Mouse (Mus musculus) c-Kit-positive CD71-positive TER-119-negative erythroid progenitor cells, embryonic 14.5 days (primary cell): ENCODE data around the gene Ifna2.
A peak's percentile ranks its signal among the peaks of the same experiment; 100 is the strongest.

Experiments
- DNase-seq: peaks from one replicate; pipeline ENCODE4 v3.0.0-alpha.2; 2013; ENCODE audit warnings: low read depth

The Ifna2 gene

DNA sequence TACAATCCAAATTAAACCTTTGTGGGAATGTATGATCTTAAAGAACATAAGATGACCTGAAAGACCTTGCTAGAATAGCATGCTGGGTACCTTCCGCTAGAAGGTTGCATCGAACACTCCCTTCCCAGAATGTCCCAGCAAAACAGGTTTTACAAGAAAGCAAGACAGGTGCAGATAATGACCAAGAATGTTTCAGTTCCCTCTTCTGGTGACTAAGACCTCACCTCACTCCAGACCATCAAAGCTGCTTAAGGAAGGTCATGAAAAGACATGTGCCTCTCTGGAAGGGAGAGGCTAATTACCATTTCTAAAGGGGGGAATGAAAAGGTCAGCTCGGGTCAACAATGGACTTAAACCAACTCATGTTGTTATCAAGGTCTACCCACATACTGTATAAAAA is 30.1 kb downstream of the Ifna2 start:
- no peak for DNase-seq

DNA sequence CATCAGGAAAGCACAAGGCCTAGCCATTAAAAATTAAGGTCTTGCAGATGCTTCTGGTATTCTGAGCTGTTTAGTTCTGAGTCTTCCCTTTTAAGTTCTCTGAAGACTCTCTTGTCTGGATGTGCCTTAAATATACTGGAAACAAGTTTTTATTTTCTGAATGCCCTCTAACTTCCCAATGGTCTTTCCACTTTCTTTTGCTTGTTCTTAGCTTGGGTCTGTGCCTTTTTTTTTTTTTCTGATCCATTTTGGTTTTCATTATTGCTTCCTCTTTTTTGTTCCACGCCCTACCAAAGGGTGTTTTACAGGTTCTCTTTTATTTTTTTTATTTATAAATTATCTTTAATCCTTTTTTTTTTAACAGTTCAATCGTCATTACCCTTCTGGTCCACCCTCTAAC is 39.4 kb downstream of the Ifna2 start, which contains the start of gene Ifna13:
Gene Ifna13 (minus strand): TSS at position 101 of the 400 bp plus-strand sequence.
- no peak for DNase-seq

DNA sequence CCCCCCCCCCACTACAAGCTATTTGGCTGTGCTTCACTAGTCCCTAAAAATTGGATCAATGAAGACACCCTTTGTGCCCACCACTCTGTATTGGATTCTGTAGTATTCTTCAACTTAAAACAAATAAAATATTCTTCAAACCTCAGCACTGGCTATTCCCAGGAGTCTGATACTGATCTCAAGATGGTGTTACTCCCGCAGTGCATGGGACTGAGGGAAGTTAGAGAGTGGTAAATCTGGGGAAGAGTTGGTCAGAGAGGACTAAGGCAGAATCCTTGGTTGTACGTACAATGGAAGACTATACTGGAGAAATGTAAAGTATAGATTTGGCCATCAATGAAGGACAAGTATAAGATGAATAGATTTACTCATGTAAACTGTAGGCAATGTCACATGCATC is 41.2 kb downstream of the Ifna2 start:
- no peak for DNase-seq

DNA sequence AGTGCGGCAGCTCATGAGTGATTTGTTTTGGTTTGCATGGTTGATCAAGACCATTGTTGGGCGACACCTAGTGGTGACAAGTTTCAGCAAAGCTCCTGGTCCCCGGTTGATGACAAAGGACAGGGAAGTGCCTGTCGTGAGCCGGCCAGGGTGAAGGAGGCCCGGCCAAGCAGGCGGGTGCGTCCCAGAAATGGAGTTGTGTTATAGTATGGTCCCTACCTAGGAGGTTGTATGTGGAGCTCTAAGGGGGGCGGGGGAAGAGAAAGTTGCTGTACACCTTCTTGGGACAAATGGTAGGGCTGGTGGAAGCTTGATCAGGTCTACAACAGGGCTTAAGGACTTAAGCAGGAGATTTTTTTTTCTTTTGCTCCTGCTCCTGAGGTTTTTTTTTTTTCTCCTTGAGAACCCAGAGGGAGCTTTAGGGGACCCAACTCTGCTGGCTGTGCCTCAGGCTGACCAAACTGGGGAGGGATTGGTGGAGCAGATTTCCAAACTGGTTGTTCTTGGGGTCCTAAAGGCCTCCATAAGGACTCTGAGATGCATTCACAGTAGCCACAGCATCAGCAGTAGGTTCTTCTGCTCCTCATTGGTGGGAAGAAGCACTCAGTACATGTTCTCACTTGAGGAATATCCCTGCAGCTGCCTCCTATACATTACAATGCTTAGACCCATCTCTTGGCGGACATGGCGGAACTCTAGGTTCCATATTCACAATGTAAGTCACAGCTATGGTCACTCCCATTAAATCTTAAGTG is 42.5 kb downstream of the Ifna2 start:
- DNase-seq, result peak; percentile 100

DNA sequence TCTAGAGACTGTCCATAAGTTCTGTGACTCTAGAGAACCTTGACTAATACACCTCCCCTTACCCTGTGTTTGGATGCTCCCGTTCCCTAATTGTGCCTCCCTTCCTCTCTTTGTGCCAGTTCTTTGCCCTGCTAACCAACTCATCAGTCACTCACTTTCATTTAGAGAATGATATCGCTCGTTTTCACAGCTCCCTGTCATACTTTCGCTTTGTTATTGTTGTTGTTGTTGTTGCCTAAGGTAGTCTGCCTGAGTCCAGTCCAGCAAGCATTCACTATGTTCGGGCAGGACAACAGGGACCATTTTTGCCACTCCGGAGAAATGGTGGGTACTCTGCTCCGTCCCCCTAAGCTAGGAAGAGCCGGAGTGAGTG is 43.0 kb downstream of the Ifna2 start:
- no peak for DNase-seq

DNA sequence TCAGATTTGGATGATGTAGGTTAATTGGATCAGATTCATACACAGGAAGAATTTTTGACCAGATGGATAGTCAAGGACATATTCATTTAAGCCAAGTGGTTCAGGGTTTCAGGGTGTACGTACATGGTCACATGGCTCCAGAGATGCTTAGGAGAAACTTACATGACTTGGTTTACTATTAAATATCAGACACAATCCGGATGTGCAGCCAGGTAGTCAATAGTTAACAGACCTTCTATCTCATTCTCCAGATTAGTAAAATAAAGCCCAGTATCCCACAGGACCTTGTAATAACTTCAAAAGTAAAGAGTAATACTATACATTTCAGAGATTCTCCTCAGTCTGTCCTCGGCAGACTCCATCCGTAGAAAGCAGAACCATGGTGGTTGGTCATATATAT is 49.4 kb downstream of the Ifna2 start, which contains the start of gene C87499:
Gene C87499 (minus strand): TSS at position 101 of the 400 bp plus-strand sequence.
- DNase-seq, result no peak
